Mouse (Mus musculus) lung, embryonic 14.5 days (tissue): ENCODE results near the gene Sh3bp1. TPM values are rescaled to one million over a fixed set of nuclear protein-coding genes. Genes with fewer than 3 reads are reported as not detected.

Experiments used
- ATAC-seq: fragments of 200-750 bp; cut with Nextera tagmentation; 2 replicates; pipeline ENCODE4 v1.8.0; 2017; ENCODE audit warnings: mild to moderate bottlenecking, moderate TSS enrichment, moderate library complexity; ENCODE audit not compliant: insufficient read depth
- DNase-seq: peaks from one replicate; pipeline ENCODE4 v3.0.0-alpha.2; 2015
- H3K27ac ChIP-seq: fragments of 300-500 bp; sonication (generic); 2 replicates; pipeline ENCODE4 v1.5.1; 2014; ENCODE audit warnings: low read depth, mild to moderate bottlenecking, moderate library complexity
- H3K27me3 ChIP-seq: fragments of 300-500 bp; sonication (generic); 2 replicates; pipeline ENCODE4 v1.6.1; 2014; ENCODE audit warnings: low read length, control low read depth; ENCODE audit not compliant: insufficient read depth
- H3K36me3 ChIP-seq: fragments of 300-500 bp; sonication (generic); 2 replicates; pipeline ENCODE4 v1.6.1; 2014; ENCODE audit warnings: control low read depth; ENCODE audit not compliant: insufficient read depth
- H3K4me1 ChIP-seq: fragments of 300-500 bp; sonication (generic); 2 replicates; pipeline ENCODE4 v1.6.1; 2014; ENCODE audit warnings: antibody characterized with exemption, control low read depth; ENCODE audit not compliant: insufficient read depth
- H3K4me2 ChIP-seq: fragments of 300-500 bp; sonication (generic); 2 replicates; pipeline ENCODE4 v1.6.1; 2014; ENCODE audit warnings: mild to moderate bottlenecking
- H3K4me3 ChIP-seq: fragments of 300-500 bp; sonication (generic); 2 replicates; pipeline ENCODE4 v1.5.1; 2014; ENCODE audit warnings: low read depth, low read length
- H3K9ac ChIP-seq: fragments of 300-500 bp; sonication (generic); 2 replicates; pipeline ENCODE4 v1.6.1; 2014
- H3K9me3 ChIP-seq: fragments of 300-500 bp; sonication (generic); 2 replicates; pipeline ENCODE4 v1.6.1; 2016; ENCODE audit warnings: low read depth, low read length, control low read depth
- CTCF ChIP-seq: IDR thresholded peaks from 2 replicates; pipeline ENCODE4 v1.5.1; 2016; ENCODE audit warnings: antibody characterized with exemption, low read depth
- WGBS: fragments of 180-500 bp; shearing (Covaris S2); extraction: QIAGEN DNeasy Blood & Tissue Kit; methylation state at CpG from one replicate; pipeline ENCODE4 v1.1.7; 2014; 5-methylcytosine and 5-hydroxymethylcytosine counted together
- polyA plus RNA-seq: library from polyadenylated mRNA; unstranded; fragments of >200 nt; fragmentation: Nextera tagmentation; extraction: Ambion mirVana; gene quantifications from 2 replicates; pipeline ENCODE4 v1.2.1, GENCODE M21; 2014

Gene Sh3bp1
- polyA plus RNA-seq, 1 experiment from 2014 or later = 43.9 TPM

GRCm38 (mm10) chr15:78914823-78915659 lies 15.5 kb downstream of the Sh3bp1 start:
- Histone ChIP-seq H3K4me2 (peak overlapping the region; percentile 99), H3K9me3 (no peaks in the 10 kb centered on the region), H3K36me3 (peaks cover 43% of the 10 kb centered on the region), H3K4me1 (peaks cover 11% of the 10 kb centered on the region; the same call in 1 of the 2 replicates), H3K9ac (peak overlapping the region; percentile 72), H3K27me3 (no peaks in the 10 kb centered on the region), H3K4me3 (peak overlapping the region; percentile 73), H3K27ac (no peak overlapping the region)
- ATAC-seq (no peak), DNase-seq (no peak)
- TF ChIP-seq CTCF = no peak
- 45% methylated on average over 8 of the region's 8 CpGs for WGBS

DNA sequence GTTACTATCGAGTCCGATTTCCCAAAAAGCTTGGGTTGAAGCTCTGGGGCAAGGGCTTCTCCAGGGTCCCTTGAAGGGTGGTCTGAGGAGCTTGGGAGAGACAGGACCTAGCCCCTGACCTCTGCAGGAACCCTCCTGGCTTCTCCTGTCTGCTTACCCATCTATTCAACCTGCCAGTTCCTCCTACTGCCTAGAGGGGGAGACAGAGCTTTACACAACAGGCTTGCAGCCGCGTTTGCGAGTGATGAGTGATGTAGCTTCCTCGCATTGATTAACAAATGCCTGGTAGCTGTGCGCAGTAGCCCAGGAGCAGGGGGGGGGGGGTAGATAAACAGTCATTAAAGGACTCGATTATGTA lies 16.1 kb downstream of the Sh3bp1 start:
- Histone ChIP-seq H3K9ac (0 out of 2 replicates have a peak overlapping the region, but pooled peaks have one; percentile 72), H3K9me3 (no peaks in the 10 kb centered on the region), H3K27ac (no peak overlapping the region), H3K4me3 (peak overlapping the region; percentile 73), H3K36me3 (peaks cover 37% of the 10 kb centered on the region), H3K4me2 (peak overlapping the region; percentile 99), H3K27me3 (no peaks in the 10 kb centered on the region), H3K4me1 (peaks cover 11% of the 10 kb centered on the region; the same call in 1 of the 2 replicates)
- TF ChIP-seq CTCF = peak; percentile 98
- peak; percentile 91 for DNase-seq
- 5% methylated on average over 8 of the region's 8 CpGs for WGBS
- ATAC-seq = peak; percentile 10; the same call in 1 of the 2 replicates

DNA sequence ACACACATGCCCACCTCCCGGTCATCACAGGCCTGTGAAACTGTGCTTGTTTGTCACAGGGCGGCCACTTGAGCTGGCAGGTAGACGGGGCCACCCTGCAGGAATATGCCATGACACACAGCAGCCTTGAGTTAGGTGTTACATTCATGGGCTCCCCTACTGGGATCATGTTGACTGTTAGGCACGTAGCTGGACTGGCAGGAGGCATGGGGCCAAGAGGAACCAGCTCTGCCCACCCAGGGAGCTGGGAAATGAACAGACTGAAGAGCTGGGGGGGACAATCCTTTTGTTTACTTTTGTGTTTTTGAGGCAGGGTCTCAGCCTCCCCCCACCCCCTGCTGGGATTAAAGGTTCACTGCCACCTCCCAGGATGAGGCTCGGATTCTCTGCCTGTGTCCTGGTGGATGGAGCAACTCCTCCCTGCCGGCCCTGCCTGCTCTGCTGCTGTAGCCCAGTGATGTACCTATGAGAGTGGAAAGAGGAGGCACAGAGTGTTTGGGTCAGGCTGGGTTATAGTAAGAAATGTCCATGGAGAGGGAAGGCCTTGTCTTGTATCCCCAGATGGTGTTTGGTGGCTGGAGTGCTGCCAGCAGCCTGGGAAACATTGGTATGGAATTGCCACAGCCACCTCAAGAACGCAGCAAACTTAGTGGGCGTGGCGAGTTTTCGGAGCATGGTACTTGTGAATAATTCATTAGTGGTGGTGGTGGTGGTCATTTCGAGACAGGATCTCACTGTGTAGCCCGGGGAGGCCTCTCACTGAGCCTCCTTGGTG lies 16.7 kb downstream of the Sh3bp1 start:
- H3K27ac ChIP-seq = no peak overlapping the region
- DNase-seq = peak; percentile 45
- 61% methylated on average over 12 of the region's 12 CpGs for WGBS

DNA sequence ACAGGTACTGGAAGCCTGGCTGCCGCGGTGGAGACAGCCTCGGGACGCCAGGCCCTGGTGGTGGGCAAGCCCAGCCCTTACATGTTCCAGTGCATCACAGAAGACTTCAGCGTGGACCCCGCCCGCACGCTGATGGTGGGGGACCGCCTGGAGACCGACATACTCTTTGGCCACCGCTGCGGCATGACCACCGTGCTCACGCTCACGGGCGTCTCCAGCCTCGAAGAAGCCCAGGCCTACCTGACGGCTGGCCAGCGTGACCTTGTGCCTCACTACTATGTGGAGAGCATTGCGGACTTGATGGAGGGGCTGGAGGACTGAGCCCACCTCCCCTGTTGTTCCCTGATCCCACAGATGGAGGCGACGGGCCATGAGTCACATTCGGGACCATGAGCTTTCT lies 18.6 kb downstream of the Sh3bp1 start:
- no peak overlapping the region for H3K4me3 ChIP-seq
- H3K36me3 ChIP-seq = peaks cover 24% of the 10 kb centered on the region
- no peaks in the 10 kb centered on the region for H3K9me3 ChIP-seq
- H3K27ac ChIP-seq = no peak overlapping the region
- H3K4me1 ChIP-seq = peaks cover 11% of the 10 kb centered on the region; the same call in 1 of the 2 replicates
- no peak overlapping the region for H3K9ac ChIP-seq
- no peaks in the 10 kb centered on the region for H3K27me3 ChIP-seq
- no peak for TF ChIP-seq CTCF
- WGBS = 92% methylated on average over 23 of the region's 23 CpGs
- ATAC-seq = no peak
- no peak for DNase-seq
- H3K4me2 ChIP-seq = no peak overlapping the region

More for the DNA sequence above, 16.7 kb downstream of the Sh3bp1 start:
- peak overlapping the region; percentile 99 for H3K4me2 ChIP-seq
- no peak for TF ChIP-seq CTCF
- H3K4me3 ChIP-seq = peak overlapping the region; percentile 73
- H3K27me3 ChIP-seq = no peaks in the 10 kb centered on the region
- peaks cover 11% of the 10 kb centered on the region; the same call in 1 of the 2 replicates for H3K4me1 ChIP-seq
- H3K9me3 ChIP-seq = no peaks in the 10 kb centered on the region
- no peak overlapping the region for H3K9ac ChIP-seq
- peaks cover 31% of the 10 kb centered on the region for H3K36me3 ChIP-seq
- ATAC-seq = no peak

DNA sequence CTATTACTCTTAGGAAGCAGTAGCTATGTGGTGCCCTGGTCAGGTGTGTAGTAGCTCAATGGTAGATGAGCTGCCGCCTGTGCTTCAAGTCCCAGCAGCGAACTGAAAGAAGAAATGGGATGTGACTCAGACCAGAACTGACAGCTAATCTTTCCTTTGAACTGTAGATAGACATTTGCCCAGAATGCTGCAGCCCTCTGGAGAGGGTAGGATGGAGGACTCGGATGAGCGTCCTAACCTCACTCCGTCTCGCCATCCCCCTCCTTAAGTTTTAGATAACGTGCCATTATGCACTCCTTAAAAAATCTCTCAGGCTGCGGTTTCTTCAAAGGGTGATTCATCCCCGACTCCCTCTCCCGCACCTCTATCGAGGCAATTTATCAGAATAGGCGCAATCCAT lies 20.3 kb downstream of the Sh3bp1 start:
- H3K4me2 ChIP-seq = no peak overlapping the region
- peaks cover 11% of the 10 kb centered on the region; the same call in 1 of the 2 replicates for H3K4me1 ChIP-seq
- TF ChIP-seq CTCF = no peak
- ATAC-seq (no peak), DNase-seq (no peak)
- no peak overlapping the region for H3K4me3 ChIP-seq
- H3K27ac ChIP-seq = 0 out of 2 replicates have a peak overlapping the region, but pooled peaks have one; percentile 18
- WGBS = 55% methylated on average over 12 of the region's 12 CpGs
- no peaks in the 10 kb centered on the region for H3K9me3 ChIP-seq
- no peak overlapping the region for H3K9ac ChIP-seq
- H3K27me3 ChIP-seq = no peaks in the 10 kb centered on the region
- H3K36me3 ChIP-seq = peaks cover 24% of the 10 kb centered on the region

GRCm38 (mm10) chr15:78922700-78923099 lies 23.1 kb downstream of the Sh3bp1 start:
- Histone ChIP-seq H3K4me2 (no peak overlapping the region; the same call in 1 of the 2 replicates), H3K4me3 (no peak overlapping the region), H3K27me3 (no peaks in the 10 kb centered on the region), H3K9me3 (no peaks in the 10 kb centered on the region), H3K36me3 (peaks cover 15% of the 10 kb centered on the region), H3K27ac (no peak overlapping the region), H3K9ac (no peak overlapping the region), H3K4me1 (peaks cover 18% of the 10 kb centered on the region)
- no peak for ATAC-seq
- DNase-seq = no peak
- WGBS = 84% methylated on average over 7 of the region's 7 CpGs
- no peak for TF ChIP-seq CTCF

DNA sequence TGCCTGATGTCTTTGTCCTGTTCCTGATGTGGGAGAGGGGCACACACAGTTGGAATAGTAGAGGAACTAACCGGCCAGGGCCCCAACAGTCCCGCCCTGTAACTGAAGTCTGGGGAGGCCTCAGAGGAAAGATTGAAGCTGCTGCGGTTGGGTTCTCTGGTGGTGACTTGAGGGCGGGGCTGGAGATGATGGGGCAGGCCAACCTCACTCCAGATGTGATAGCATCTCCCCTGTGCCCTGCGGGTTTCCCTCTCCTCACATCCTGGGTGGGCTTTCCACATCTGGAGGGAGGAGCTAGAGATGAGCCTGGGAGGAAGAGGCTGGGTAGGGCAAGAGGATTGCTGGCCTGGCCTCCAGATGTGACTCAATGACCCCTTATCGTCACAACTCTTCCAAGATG lies 24.0 kb downstream of the Sh3bp1 start:
- Histone ChIP-seq H3K4me2 (no peak overlapping the region), H3K9me3 (no peaks in the 10 kb centered on the region), H3K27ac (peak overlapping the region; percentile 18; the same call in 1 of the 2 replicates), H3K36me3 (peaks cover 9% of the 10 kb centered on the region), H3K4me3 (no peak overlapping the region), H3K4me1 (peaks cover 18% of the 10 kb centered on the region), H3K27me3 (no peaks in the 10 kb centered on the region), H3K9ac (0 out of 2 replicates have a peak overlapping the region, but pooled peaks have one; percentile 16)
- WGBS = 55% methylated on average over 6 of the region's 6 CpGs
- DNase-seq = no peak
- TF ChIP-seq CTCF = no peak
- ATAC-seq = no peak
